Mouse (Mus musculus) cortical plate, adult 2 months (tissue): ENCODE results near the gene Sumf1.

ENCODE experiments used
- CTCF ChIP-seq: fragments of 200-500 bp; IDR thresholded peaks from 2 replicates; pipeline ENCODE4 v1.5.1; 2011; ENCODE audit warnings: mild to moderate bottlenecking, control low read depth, low read length; ENCODE audit not compliant: insufficient read depth; ENCODE audit errors: extremely low read depth
- POLR2A ChIP-seq: fragments of 200-500 bp; IDR thresholded peaks from 2 replicates; pipeline ENCODE4 v1.6.1; 2011; ENCODE audit warnings: mild to moderate bottlenecking, low read length, control low read depth; ENCODE audit not compliant: insufficient read depth; ENCODE audit errors: extremely low read depth

DNA sequence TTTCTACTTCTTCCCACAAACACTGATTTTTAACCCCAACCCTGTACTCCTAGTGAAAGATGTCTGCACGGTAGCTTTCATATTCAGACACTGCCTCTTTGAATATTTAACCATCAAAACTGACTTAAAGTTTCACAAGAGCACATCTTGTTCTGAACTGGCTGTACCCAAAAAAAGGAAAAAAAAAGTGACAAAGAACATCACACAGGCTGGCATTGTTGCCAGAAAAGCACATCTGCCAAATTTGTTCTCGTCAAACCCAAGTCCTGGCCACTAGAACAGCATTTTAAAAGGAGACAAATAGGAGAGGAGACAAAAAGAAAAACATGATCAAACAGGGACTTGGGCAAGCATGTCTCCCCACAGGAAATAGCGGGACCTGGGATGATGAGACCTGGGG is 91.9 kb downstream of the Sumf1 start:
- TF ChIP-seq CTCF: no peak
- no peak for TF ChIP-seq POLR2A
